Mouse (Mus musculus) cortical plate, adult 2 months (tissue): ENCODE data around the gene Ube2e2.

Source experiments
- CTCF ChIP-seq: fragments of 200-500 bp; IDR thresholded peaks from 2 replicates; pipeline ENCODE4 v1.5.1; 2011; ENCODE audit warnings: mild to moderate bottlenecking, control low read depth, low read length; ENCODE audit not compliant: insufficient read depth; ENCODE audit errors: extremely low read depth
- POLR2A ChIP-seq: fragments of 200-500 bp; IDR thresholded peaks from 2 replicates; pipeline ENCODE4 v1.6.1; 2011; ENCODE audit warnings: mild to moderate bottlenecking, low read length, control low read depth; ENCODE audit not compliant: insufficient read depth; ENCODE audit errors: extremely low read depth

DNA sequence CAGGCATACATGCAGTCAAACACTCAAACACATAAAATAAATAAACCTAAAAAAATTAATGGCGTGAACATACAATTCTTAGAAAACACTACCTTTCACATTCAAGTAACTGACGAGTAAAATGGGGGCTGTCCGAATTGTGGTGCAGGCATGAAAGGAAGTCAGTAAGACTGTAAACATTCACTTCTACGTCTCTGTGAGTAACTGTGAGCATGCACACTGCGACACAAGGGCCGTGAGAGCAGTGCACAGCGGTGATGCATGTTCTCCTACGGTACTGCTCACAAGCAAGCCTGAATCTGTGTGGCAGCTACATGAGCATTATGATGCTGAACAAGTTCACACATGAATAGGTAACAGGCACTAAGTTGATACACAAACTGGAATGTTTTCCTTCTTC, 223.4 kb downstream of the Ube2e2 start:
- TF ChIP-seq CTCF: no peak
- no peak for TF ChIP-seq POLR2A
